Mouse (Mus musculus): ENCODE measurements around the gene Gm3411. TPM values are rescaled to one million over a fixed set of nuclear protein-coding genes. Genes with fewer than 3 reads are reported as not detected.
"Not testable (repeated sequence)": the region's sequence is repeated elsewhere in the genome, so short reads cannot be mapped to it uniquely, and the experiment has no call there.

Gene Gm3411
- polyA plus RNA-seq (2012; rRNA removed), result 0.14 and 0.48 TPM in 2 replicates

- not testable (repeated sequence) for H3K27me3 ChIP-seq (ENCODE audit: control insufficient read depth, insufficient read depth, low read length); H3K27ac ChIP-seq (ENCODE audit: insufficient read depth, low read length); H3K4me1 ChIP-seq (ENCODE audit: control insufficient read depth, insufficient read depth, insufficient read length); H3K4me3 ChIP-seq (ENCODE audit: extremely low read depth, insufficient read depth, insufficient read length); H3K36me3 ChIP-seq (ENCODE audit: control insufficient read depth, insufficient read depth, low read length)
- DNase-seq (ENCODE audit: low read depth in 1 of 2, low spot score in 2 of 2), result peak in 1 of 2 experiments; percentile 2
- 7% methylated on average over 48 of the region's 57 CpGs for WGBS
These were observed at the start of gene Gm3411 for GRCm38 (mm10) chr14:6286931-6287715. Gene Gm3411 (minus strand): TSS chr14:6287250.

- H3K4me3 ChIP-seq (ENCODE audit: extremely low read depth, insufficient read depth, insufficient read length); DNase-seq (ENCODE audit: low read depth in 1 of 2, low spot score in 2 of 2); H3K27ac ChIP-seq (ENCODE audit: insufficient read depth, low read length); H3K36me3 ChIP-seq (ENCODE audit: control insufficient read depth, insufficient read depth, low read length); H3K4me1 ChIP-seq (ENCODE audit: control insufficient read depth, insufficient read depth, insufficient read length); H3K27me3 ChIP-seq (ENCODE audit: control insufficient read depth, insufficient read depth, low read length): not testable (repeated sequence)
- WGBS, result 84% methylated on average over 2 of the region's 2 CpGs
These were observed 17.7 kb upstream of the Gm3411 start, which contains the start of gene Gm21103 for GRCm38 (mm10) chr14:6304743-6305142. Gene Gm21103 (minus strand): TSS chr14:6304843.

- not testable (repeated sequence) for DNase-seq (ENCODE audit: low read depth in 1 of 2, low spot score in 2 of 2); H3K27ac ChIP-seq (ENCODE audit: insufficient read depth, low read length); H3K36me3 ChIP-seq (ENCODE audit: control insufficient read depth, insufficient read depth, low read length); H3K27me3 ChIP-seq (ENCODE audit: control insufficient read depth, insufficient read depth, low read length); H3K4me1 ChIP-seq (ENCODE audit: control insufficient read depth, insufficient read depth, insufficient read length); H3K4me3 ChIP-seq (ENCODE audit: extremely low read depth, insufficient read depth, insufficient read length)
- 62% methylated on average over 2 of the region's 2 CpGs for WGBS
These were observed 67.9 kb downstream of the Gm3411 start, which contains the start of gene Gm21560 for GRCm38 (mm10) chr14:6219192-6219591. Gene Gm21560 (minus strand): TSS chr14:6219292.

Other genes starting within 250 kb of the Gm3411 start
- gene Gm6337, start 229.0 kb downstream of the Gm3411 start, polyA plus RNA-seq (2012; rRNA removed), result not detected in 2 replicates
- 0.05 TPM in 1 of 2 replicates, not detected in the other for gene Gm8206, start 193.3 kb downstream of the Gm3411 start, polyA plus RNA-seq (2012; rRNA removed)
- 0.09 and 0.11 TPM in 2 replicates for gene Gm3468, start 178.6 kb downstream of the Gm3411 start, polyA plus RNA-seq (2012; rRNA removed)
- not detected in 2 replicates for gene Gm3476, start 161.4 kb downstream of the Gm3411 start, polyA plus RNA-seq (2012; rRNA removed)
- gene Gm21560, start 68.0 kb downstream of the Gm3411 start, polyA plus RNA-seq (2012; rRNA removed), result not detected in 2 replicates
- gene Gm21103, start 17.6 kb upstream of the Gm3411 start, polyA plus RNA-seq (2012; rRNA removed), result not detected in 2 replicates
- gene Gm3618, start 56.4 kb upstream of the Gm3411 start, polyA plus RNA-seq (2012; rRNA removed), result not detected in 2 replicates
- not detected in 2 replicates for gene Gm16440, start 103.1 kb upstream of the Gm3411 start, polyA plus RNA-seq (2012; rRNA removed)
- 0.18 TPM in 1 of 2 replicates, not detected in the other for gene Gm3591, start 125.2 kb upstream of the Gm3411 start, polyA plus RNA-seq (2012; rRNA removed)
- not detected in 2 replicates for gene Gm3594, start 157.4 kb upstream of the Gm3411 start, polyA plus RNA-seq (2012; rRNA removed)

All from spleen, adult 2 months (tissue).